Mouse (Mus musculus) mammary gland, adult 2 months (tissue): ENCODE measurements around the gene Pdik1l. TPM values are rescaled to one million over a fixed set of nuclear protein-coding genes. Genes with fewer than 3 reads are reported as not detected.

Experiments
- polyA plus RNA-seq: library from polyadenylated mRNA; depleted of rRNA; stranded (reverse); fragments of >200 nt; gene quantifications from 2 replicates; pipeline ENCODE4 v1.2.3, GENCODE M21; 2012; ENCODE audit warnings: low replicate concordance; rRNA removed

Pdik1l gene
- polyA plus RNA-seq = 2.0 and 6.4 TPM in 2 replicates

DNA sequence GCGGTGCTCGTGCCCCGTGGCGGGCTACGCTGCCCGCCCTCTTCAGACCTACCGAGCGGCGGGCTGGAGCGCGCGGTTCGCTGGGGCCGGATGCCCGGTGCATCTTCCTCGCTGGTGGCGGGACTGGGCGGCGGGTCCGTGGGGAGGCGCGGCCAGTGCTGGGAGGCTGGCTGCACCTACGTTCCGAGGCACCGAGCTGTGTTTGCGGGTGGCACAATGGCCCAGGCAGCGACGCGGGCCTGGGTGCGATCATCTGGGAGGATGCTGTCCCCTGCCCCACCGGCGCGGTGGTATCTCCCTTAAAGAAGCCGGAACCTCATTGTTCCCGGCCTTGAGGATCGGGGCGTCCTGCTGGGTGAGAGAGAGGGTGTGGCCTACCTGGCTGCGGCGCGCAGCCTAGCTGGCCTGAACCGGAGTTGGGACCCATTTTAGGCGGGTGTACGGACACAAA lies at the start of gene Pdik1l:
Gene Pdik1l, minus strand, starts transcription at position 321 of the 451 bp plus-strand sequence.

GRCm38 (mm10) chr4:134314876-134315275 lies 27.2 kb upstream of the Pdik1l start, which contains the start of gene Trim63:
Gene Trim63, plus strand, starts transcription at chr4:134315120.

DNA sequence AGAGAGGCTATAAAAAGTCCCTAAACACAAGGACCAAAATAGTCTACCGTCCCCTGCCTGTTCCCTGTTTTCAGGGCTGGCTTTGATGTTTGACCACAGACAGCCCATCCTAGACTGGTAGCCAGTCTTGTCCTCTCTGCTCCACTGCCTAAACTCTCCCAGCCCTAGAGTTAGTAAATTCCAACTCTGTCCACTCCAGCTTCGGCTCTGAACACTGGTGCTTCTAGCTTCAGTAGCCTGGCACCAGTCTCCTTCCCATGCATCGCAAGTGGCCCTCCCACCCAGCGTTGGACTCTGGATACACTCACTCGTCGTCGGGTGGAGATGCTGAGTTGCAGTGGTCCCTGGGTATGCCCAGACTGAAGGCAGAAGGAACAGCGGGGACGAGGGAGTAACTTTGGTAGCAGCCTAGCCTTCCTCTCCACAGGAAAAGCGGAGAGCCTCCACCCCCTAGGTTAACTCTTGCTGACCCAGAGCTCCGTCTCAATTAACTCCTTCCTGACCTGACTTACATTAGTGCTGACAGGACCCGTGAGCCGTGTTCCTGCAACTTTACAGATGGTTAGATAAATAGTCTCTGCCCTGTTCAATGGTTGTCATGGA lies 33.9 kb downstream of the Pdik1l start, which contains the start of gene Grrp1:
Gene Grrp1, minus strand, starts transcription at position 385 of the 603 bp plus-strand sequence.

DNA sequence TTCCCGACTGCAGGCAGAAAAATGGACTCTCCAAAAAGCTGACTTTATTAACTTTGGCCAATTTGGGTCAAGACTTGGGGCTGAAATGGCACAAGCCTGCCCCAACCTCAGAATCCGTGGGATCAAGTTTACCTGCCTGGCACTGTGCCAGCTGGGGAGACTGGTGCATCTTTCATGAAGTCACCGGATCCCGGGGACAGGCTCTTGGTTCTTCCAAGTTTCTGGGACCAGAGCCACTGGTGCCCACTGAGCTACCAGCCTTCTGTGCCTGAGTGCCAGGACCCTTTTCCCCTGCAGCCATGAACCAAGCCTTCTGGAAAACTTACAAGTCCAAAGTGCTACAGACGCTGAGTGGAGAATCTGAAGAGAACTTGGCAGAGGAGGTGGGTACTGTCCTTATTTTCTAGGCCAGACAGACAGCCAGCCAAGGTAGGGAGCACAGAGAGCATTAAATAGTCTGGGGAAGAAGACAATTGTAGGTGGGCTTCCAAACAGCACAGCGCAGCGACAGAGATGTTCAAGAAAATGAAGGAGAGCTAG lies 40.9 kb downstream of the Pdik1l start, which contains the start of gene Gm30191:
Gene Gm30191, plus strand, starts transcription at position 217 of the 540 bp plus-strand sequence.

DNA sequence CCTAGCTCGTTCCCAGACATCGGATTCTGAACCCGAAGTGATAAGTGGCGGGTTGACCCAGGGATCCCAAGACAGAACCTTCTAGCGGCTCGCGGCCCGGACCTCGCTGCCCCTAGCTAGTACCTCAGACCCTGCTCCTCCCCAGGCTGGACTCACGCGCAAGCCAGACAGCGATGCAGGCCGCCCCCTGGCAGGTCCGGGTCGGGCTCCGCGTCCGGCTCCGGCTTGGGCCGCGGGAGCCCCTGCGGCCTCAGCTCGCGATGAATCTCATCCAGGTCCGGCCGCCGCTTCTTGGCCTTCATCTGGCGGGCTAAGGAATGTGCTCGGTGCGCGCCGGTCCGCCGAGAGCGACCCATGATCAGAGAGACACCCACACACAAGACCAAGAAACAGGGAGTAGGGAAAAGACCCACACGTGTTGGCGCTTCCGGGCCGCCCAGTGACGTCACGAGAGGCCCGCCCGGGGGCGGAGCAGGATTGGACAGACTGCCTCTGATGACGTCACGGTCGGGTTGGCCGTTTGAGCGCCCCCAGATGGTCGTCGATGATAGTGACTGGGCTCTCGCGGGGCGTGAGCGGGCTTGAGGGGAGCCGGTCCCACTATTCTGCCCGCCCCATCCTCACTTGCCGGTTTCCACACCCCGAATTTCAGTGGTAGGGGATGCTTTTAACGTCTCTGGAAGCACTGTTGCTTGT lies 42.4 kb downstream of the Pdik1l start, which contains the start of gene Zfp593:
Gene Zfp593, minus strand, starts transcription at position 445 of the 696 bp plus-strand sequence.

GRCm38 (mm10) chr4:134243516-134244250 lies 44.0 kb downstream of the Pdik1l start, which contains the start of gene E130218I03Rik:
Gene E130218I03Rik, plus strand, starts transcription at chr4:134243662.

GRCm38 (mm10) chr4:134238279-134238651 lies 49.4 kb downstream of the Pdik1l start, which contains the start of gene Cnksr1:
Gene Cnksr1, minus strand, starts transcription at chr4:134238399.

DNA sequence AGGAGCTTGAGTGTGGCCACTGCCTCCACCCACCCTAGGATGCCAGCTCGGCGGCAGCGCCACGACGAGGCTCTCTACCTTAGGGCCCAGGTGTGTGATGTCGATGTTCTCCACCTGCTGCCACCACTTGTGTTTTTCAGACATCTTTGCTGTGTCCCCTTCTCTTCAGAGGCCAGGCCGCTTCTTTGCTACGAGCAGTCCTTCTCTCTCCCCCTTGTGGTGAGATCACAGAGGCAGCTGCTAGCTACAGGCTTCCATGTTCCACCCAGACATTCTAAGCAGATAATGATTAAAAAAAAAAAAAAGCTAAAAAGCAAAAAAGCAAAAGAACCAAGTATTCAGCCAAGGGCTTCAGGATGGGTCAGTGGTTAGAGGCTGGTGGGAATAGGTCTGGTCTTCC lies 60.5 kb downstream of the Pdik1l start, which contains the start of gene Catsper4:
Gene Catsper4, minus strand, starts transcription at position 190 of the 400 bp plus-strand sequence.

Other genes with a start within 250 kb of the Pdik1l start
- gene Zfp683, start 234.1 kb downstream of the Pdik1l start, polyA plus RNA-seq = 1.7 and 2.3 TPM in 2 replicates
- 2.9 and 4.5 TPM in 2 replicates for gene Crybg2, start 227.1 kb downstream of the Pdik1l start, polyA plus RNA-seq
- 217 and 235 TPM in 2 replicates for gene Cd52, start 192.8 kb downstream of the Pdik1l start, polyA plus RNA-seq
- gene Ubxn11, start 185.3 kb downstream of the Pdik1l start, polyA plus RNA-seq = 30.5 and 32.8 TPM in 2 replicates
- gene Sh3bgrl3, start 159.1 kb downstream of the Pdik1l start, polyA plus RNA-seq = 571 and 1,183 TPM in 2 replicates
- gene Cep85, start 100.8 kb downstream of the Pdik1l start, polyA plus RNA-seq = 24.3 and 43.9 TPM in 2 replicates
- not detected in 2 replicates for gene Gm7534, start 84.9 kb downstream of the Pdik1l start, polyA plus RNA-seq
- 0.11 and 0.62 TPM in 2 replicates for gene Catsper4, start 60.5 kb downstream of the Pdik1l start, polyA plus RNA-seq
- gene Cnksr1, start 49.5 kb downstream of the Pdik1l start, polyA plus RNA-seq = 5.7 and 9.0 TPM in 2 replicates
- not detected in 2 replicates for gene E130218I03Rik, start 44.2 kb downstream of the Pdik1l start, polyA plus RNA-seq
- 6.0 and 12.0 TPM in 2 replicates for gene Zfp593, start 42.3 kb downstream of the Pdik1l start, polyA plus RNA-seq
- 0.25 TPM in 1 of 2 replicates, not detected in the other for gene Gm30191, start 41.0 kb downstream of the Pdik1l start, polyA plus RNA-seq
- 21.1 and 54.8 TPM in 2 replicates for gene Grrp1, start 33.8 kb downstream of the Pdik1l start, polyA plus RNA-seq
- 0.13 and 27.2 TPM in 2 replicates for gene Trim63, start 27.2 kb upstream of the Pdik1l start, polyA plus RNA-seq
- gene Slc30a2, start 55.3 kb upstream of the Pdik1l start, polyA plus RNA-seq = 0.26 and 0.50 TPM in 2 replicates
- 9.2 and 11.4 TPM in 2 replicates for gene Extl1, start 96.0 kb upstream of the Pdik1l start, polyA plus RNA-seq
- 14.5 and 17.4 TPM in 2 replicates for gene Pafah2, start 108.4 kb upstream of the Pdik1l start, polyA plus RNA-seq
- 2.8 and 3.4 TPM in 2 replicates for gene Stmn1, start 180.4 kb upstream of the Pdik1l start, polyA plus RNA-seq
- gene Paqr7, start 208.8 kb upstream of the Pdik1l start, polyA plus RNA-seq = 39.4 and 59.7 TPM in 2 replicates
- 0.20 TPM in 1 of 2 replicates, not detected in the other for gene Aunip, start 223.1 kb upstream of the Pdik1l start, polyA plus RNA-seq
- gene Mtfr1l, start 247.5 kb upstream of the Pdik1l start, polyA plus RNA-seq = 92.8 and 131 TPM in 2 replicates